Mouse (Mus musculus) left cerebral cortex, adult 8-10 months (tissue): ENCODE measurements around the gene Kcnk7. TPM values are rescaled to one million over a fixed set of nuclear protein-coding genes. Genes with fewer than 3 reads are reported as not detected.

Experiments
- DNase-seq, 2 experiments: peaks; one replicate each; pipeline ENCODE4 v3.0.0; 2022; ENCODE audit warnings: low spot score in 2 of 2
- microRNA-seq, 2 experiments: library from miRNA; unstranded; fragments of <30 nt; microRNA quantifications; one replicate each; pipeline ENCODE4 v1.2.0; 2022
- total RNA-seq, 4 experiments: library from RNA; stranded (reverse); gene quantifications; 2 replicates each; pipeline ENCODE4 v1.2.4; 2022

The Kcnk7 gene
- total RNA-seq, 4 experiments from 2014 or later = 0.37 TPM; not detected in 3

- no peak for DNase-seq
Measured at GRCm38 (mm10) chr19:5749476-5749875, 45.3 kb downstream of the Kcnk7 start.

- no peak for DNase-seq
Measured at GRCm38 (mm10) chr19:5750951-5751350, 46.8 kb downstream of the Kcnk7 start.

- no peak for DNase-seq
Measured at GRCm38 (mm10) chr19:5751742-5752141, 47.6 kb downstream of the Kcnk7 start.

GRCm38 (mm10) chr19:5756321-5756985, 52.3 kb downstream of the Kcnk7 start:
- peak; percentile 48 to 86 for DNase-seq

Small RNA genes within 50 kb of the gene (microRNA-seq; reads per million reads assigned to microRNA genes)
- 0.66 to 2.5 reads per million in 2 experiments for gene Mir6987

Other genes starting within 250 kb of the Kcnk7 start
- 10 to 100 TPM; 26.2 to 30.7 (median 29.4) TPM for gene Ccdc85b, start 246.5 kb upstream of the Kcnk7 start, total RNA-seq
- gene Fibp, start 243.8 kb upstream of the Kcnk7 start, total RNA-seq = 100 to 1,000 TPM in 1 of 4 experiments, 10 to 100 TPM in 3; 89.0 to 124 (median 93.6) TPM
- gene Ctsw, start 235.9 kb upstream of the Kcnk7 start, total RNA-seq = 1 to 10 TPM in 1 of 4 experiments, under 1 TPM in 3; 0.30 to 1.0 (median 0.46) TPM
- 10 to 100 TPM; 16.0 to 21.9 (median 18.7) TPM for gene Efemp2, start 230.4 kb upstream of the Kcnk7 start, total RNA-seq
- gene Mus81, start 216.0 kb upstream of the Kcnk7 start, total RNA-seq = 10 to 100 TPM; 29.7 to 36.3 (median 35.4) TPM
- 1,000 to 10,000 TPM; 1,338 to 1,440 (median 1,412) TPM for gene Cfl1, start 213.9 kb upstream of the Kcnk7 start, total RNA-seq
- gene 1700020D05Rik, start 200.6 kb upstream of the Kcnk7 start, total RNA-seq = 1 to 10 TPM; 6.6 to 8.6 (median 7.1) TPM
- 10 to 100 TPM; 82.4 to 93.9 (median 89.3) TPM for gene Snx32, start 193.8 kb upstream of the Kcnk7 start, total RNA-seq
- not detected for gene Ovol1, start 143.7 kb upstream of the Kcnk7 start, total RNA-seq
- gene Ap5b1, start 136.3 kb upstream of the Kcnk7 start, total RNA-seq = 1 to 10 TPM; 6.9 to 9.1 (median 7.8) TPM
- gene Rnaseh2c, start 102.5 kb upstream of the Kcnk7 start, total RNA-seq = 10 to 100 TPM; 68.0 to 88.2 (median 72.1) TPM
- gene Kat5, start 94.1 kb upstream of the Kcnk7 start, total RNA-seq = 100 to 1,000 TPM in 1 of 4 experiments, 10 to 100 TPM in 3; 87.3 to 115 (median 97.0) TPM
- 10 to 100 TPM; 22.5 to 25.3 (median 23.7) TPM for gene Rela, start 66.9 kb upstream of the Kcnk7 start, total RNA-seq
- 10 to 100 TPM; 12.5 to 20.7 (median 14.9) TPM for gene Sipa1, start 40.7 kb upstream of the Kcnk7 start, total RNA-seq
- 10 to 100 TPM; 19.0 to 20.2 (median 19.7) TPM for gene Map3k11, start 15.6 kb upstream of the Kcnk7 start, total RNA-seq
- 10 to 100 TPM; 74.4 to 86.8 (median 80.3) TPM for gene Pcnx3, start 15.5 kb upstream of the Kcnk7 start, total RNA-seq
- gene Ehbp1l1, start 21.9 kb downstream of the Kcnk7 start, total RNA-seq = 10 to 100 TPM; 15.8 to 22.9 (median 19.9) TPM
- gene Fam89b, start 25.3 kb downstream of the Kcnk7 start, total RNA-seq = 10 to 100 TPM; 24.9 to 30.9 (median 26.1) TPM
- 10 to 100 TPM; 35.0 to 42.2 (median 41.3) TPM for gene Ltbp3, start 36.5 kb downstream of the Kcnk7 start, total RNA-seq
- gene Scyl1, start 67.1 kb downstream of the Kcnk7 start, total RNA-seq = 100 to 1,000 TPM in 1 of 4 experiments, 10 to 100 TPM in 3; 88.9 to 100 (median 94.9) TPM
- 10 to 100 TPM; 12.1 to 19.9 (median 13.7) TPM for gene Frmd8, start 170.9 kb downstream of the Kcnk7 start, total RNA-seq
- 1 to 10 TPM; 3.2 to 5.1 (median 4.1) TPM for gene Slc25a45, start 173.4 kb downstream of the Kcnk7 start, total RNA-seq
- 1 to 10 TPM; 3.9 to 5.6 (median 5.0) TPM for gene Tigd3, start 189.8 kb downstream of the Kcnk7 start, total RNA-seq
- 10 to 100 TPM; 76.4 to 87.8 (median 81.6) TPM for gene Dpf2, start 208.6 kb downstream of the Kcnk7 start, total RNA-seq
- gene Cdc42ep2, start 220.4 kb downstream of the Kcnk7 start, total RNA-seq = 1 to 10 TPM; 6.1 to 7.4 (median 6.4) TPM